Mouse (Mus musculus) forebrain, embryonic 11.5 days (tissue): ENCODE measurements at regions not wholly inside any gene's neighbourhood (a gene's known extent, or its start where the extent isn't known, plus 50 kb on each side); places are given as distances from the start of the nearest gene placed in this dataset.

Source experiments
- ATAC-seq: fragments of 200-750 bp; cut with Nextera tagmentation; replicated peaks from 2 replicates; pipeline ENCODE4 v1.8.0; 2017; ENCODE audit warnings: moderate TSS enrichment; ENCODE audit not compliant: low FRiP score
- DNase-seq: peaks from one replicate; pipeline ENCODE4 v3.0.0-alpha.2; 2017; ENCODE audit warnings: low spot score
- H3K27ac ChIP-seq: fragments of 300-500 bp; sonication (generic); 2 replicates; pipeline ENCODE4 v1.5.1; 2014; ENCODE audit warnings: low read depth, low read length
- H3K27me3 ChIP-seq: fragments of 300-500 bp; sonication (generic); 2 replicates; pipeline ENCODE4 v1.6.1; 2014; ENCODE audit warnings: mild to moderate bottlenecking, low read length, mixed read lengths; ENCODE audit not compliant: control insufficient read depth, insufficient read depth
- H3K36me3 ChIP-seq: fragments of 300-500 bp; sonication (generic); 2 replicates; pipeline ENCODE4 v1.6.1; 2014; ENCODE audit warnings: mild to moderate bottlenecking, low read length, moderate library complexity, mixed read lengths; ENCODE audit not compliant: control insufficient read depth, insufficient read depth
- H3K4me1 ChIP-seq: fragments of 300-500 bp; sonication (generic); replicated peaks from 2 replicates; pipeline ENCODE4 v1.6.1; 2014; ENCODE audit warnings: low read length, mixed read lengths; ENCODE audit not compliant: control insufficient read depth, insufficient read depth
- H3K4me2 ChIP-seq: fragments of 300-500 bp; sonication (generic); 2 replicates; pipeline ENCODE4 v1.6.1; 2014; ENCODE audit warnings: low read depth, mild to moderate bottlenecking, low read length, moderate library complexity, mixed read lengths; ENCODE audit not compliant: severe bottlenecking
- H3K4me3 ChIP-seq: fragments of 300-500 bp; sonication (generic); 2 replicates; pipeline ENCODE4 v1.5.1; 2014; ENCODE audit warnings: low read depth, low read length
- H3K9ac ChIP-seq: fragments of 300-500 bp; sonication (generic); 2 replicates; pipeline ENCODE4 v1.6.1; 2014; ENCODE audit warnings: low read length
- H3K9me3 ChIP-seq: fragments of 300-500 bp; sonication (generic); 2 replicates; pipeline ENCODE4 v1.6.1; 2016; ENCODE audit warnings: low read length, mixed read lengths; ENCODE audit not compliant: control insufficient read depth
- WGBS: fragments of 180-500 bp; shearing (Covaris S2); extraction: QIAGEN DNeasy Blood & Tissue Kit; methylation state at CpG from one replicate; pipeline ENCODE4 v1.1.7; 2014; 5-methylcytosine and 5-hydroxymethylcytosine counted together

- H3K36me3 ChIP-seq = no peaks in the 10 kb centered on the region
- no peaks in the 10 kb centered on the region for H3K27me3 ChIP-seq
- H3K9ac ChIP-seq = no peak overlapping the region
- peak; percentile 69 for ATAC-seq
- no peak overlapping the region for H3K4me2 ChIP-seq
- H3K4me3 ChIP-seq = no peak overlapping the region
- peak overlapping the region; percentile 48; the same call in 1 of the 2 replicates for H3K27ac ChIP-seq
- H3K4me1 ChIP-seq = peaks cover 2% of the 10 kb centered on the region
- no peak for DNase-seq
- 26% methylated on average over 4 of the region's 4 CpGs for WGBS
- no peaks in the 10 kb centered on the region for H3K9me3 ChIP-seq
Measured at GRCm38 (mm10) chr7:73644362-73644904, 95.7 kb upstream of the Fam174b start.

GRCm38 (mm10) chr7:73643993-73644335 is 96.1 kb upstream of the Fam174b start:
- WGBS = 45% methylated on average over 10 of the region's 10 CpGs
- peak; percentile 40 for ATAC-seq
- Histone ChIP-seq H3K27ac (peak overlapping the region; percentile 43; the same call in 1 of the 2 replicates), H3K27me3 (no peaks in the 10 kb centered on the region), H3K36me3 (no peaks in the 10 kb centered on the region), H3K9ac (no peak overlapping the region), H3K4me3 (no peak overlapping the region), H3K9me3 (no peaks in the 10 kb centered on the region), H3K4me1 (peaks cover 2% of the 10 kb centered on the region), H3K4me2 (no peak overlapping the region)
- DNase-seq = no peak

GRCm38 (mm10) chr7:73643306-73643992 is 96.7 kb upstream of the Fam174b start:
- Histone ChIP-seq H3K36me3 (no peaks in the 10 kb centered on the region), H3K27me3 (no peaks in the 10 kb centered on the region), H3K27ac (peak overlapping the region; percentile 43; the same call in 1 of the 2 replicates), H3K4me2 (no peak overlapping the region), H3K4me3 (no peak overlapping the region), H3K9ac (no peak overlapping the region), H3K4me1 (peaks cover 2% of the 10 kb centered on the region), H3K9me3 (no peaks in the 10 kb centered on the region)
- 80% methylated on average over 19 of the region's 19 CpGs for WGBS
- DNase-seq (no peak), ATAC-seq (peak; percentile 40)

- H3K27me3 ChIP-seq = no peaks in the 10 kb centered on the region
- no peak overlapping the region for H3K27ac ChIP-seq
- WGBS = 58% methylated on average over 2 of the region's 2 CpGs
- ATAC-seq = no peak
- H3K4me3 ChIP-seq = no peak overlapping the region
- no peak overlapping the region for H3K4me2 ChIP-seq
- no peak overlapping the region for H3K9ac ChIP-seq
- no peak for DNase-seq
- H3K9me3 ChIP-seq = no peaks in the 10 kb centered on the region
- peaks cover 11% of the 10 kb centered on the region for H3K4me1 ChIP-seq
- H3K36me3 ChIP-seq = no peaks in the 10 kb centered on the region
Measured at GRCm38 (mm10) chr7:73640194-73640593, 98.6 kb upstream of the Chd2 start.

- peak; percentile 81 for DNase-seq
- Histone ChIP-seq H3K36me3 (no peaks in the 10 kb centered on the region), H3K4me2 (no peak overlapping the region), H3K4me1 (peaks cover 9% of the 10 kb centered on the region; the same call in 1 of the 2 replicates), H3K27me3 (no peaks in the 10 kb centered on the region), H3K27ac (peak overlapping the region; percentile 63; the same call in 1 of the 2 replicates), H3K4me3 (no peak overlapping the region), H3K9ac (no peak overlapping the region), H3K9me3 (no peaks in the 10 kb centered on the region)
- WGBS = 21% methylated on average over 4 of the region's 4 CpGs
- peak; percentile 97 for ATAC-seq
Measured at GRCm38 (mm10) chr7:73637810-73638125, 96.1 kb upstream of the Chd2 start.

GRCm38 (mm10) chr7:73637101-73637809 is 95.6 kb upstream of the Chd2 start:
- Histone ChIP-seq H3K4me1 (peaks cover 9% of the 10 kb centered on the region; the same call in 1 of the 2 replicates), H3K36me3 (no peaks in the 10 kb centered on the region), H3K4me3 (no peak overlapping the region), H3K27ac (peak overlapping the region; percentile 73), H3K27me3 (no peaks in the 10 kb centered on the region), H3K9me3 (no peaks in the 10 kb centered on the region; the same call in 1 of the 2 replicates), H3K4me2 (no peak overlapping the region), H3K9ac (no peak overlapping the region)
- ATAC-seq (peak; percentile 11; the same call in 1 of the 2 replicates), DNase-seq (no peak)
- 43% methylated on average over 5 of the region's 5 CpGs for WGBS

GRCm38 (mm10) chr7:73635422-73635821 is 93.8 kb upstream of the Chd2 start:
- no peak for ATAC-seq
- WGBS = 93% methylated on average over 9 of the region's 9 CpGs
- no peaks in the 10 kb centered on the region for H3K27me3 ChIP-seq
- H3K27ac ChIP-seq = no peak overlapping the region
- H3K36me3 ChIP-seq = no peaks in the 10 kb centered on the region
- peaks cover 9% of the 10 kb centered on the region; the same call in 1 of the 2 replicates for H3K4me1 ChIP-seq
- DNase-seq = no peak
- H3K4me2 ChIP-seq = no peak overlapping the region
- H3K9me3 ChIP-seq = no peaks in the 10 kb centered on the region; the same call in 1 of the 2 replicates
- no peak overlapping the region for H3K9ac ChIP-seq
- H3K4me3 ChIP-seq = no peak overlapping the region

- Histone ChIP-seq H3K4me2 (no peak overlapping the region), H3K9ac (0 out of 2 replicates have a peak overlapping the region, but pooled peaks have one; percentile 29), H3K36me3 (no peaks in the 10 kb centered on the region), H3K9me3 (no peaks in the 10 kb centered on the region; the same call in 1 of the 2 replicates), H3K27ac (peak overlapping the region; percentile 19; the same call in 1 of the 2 replicates), H3K27me3 (no peaks in the 10 kb centered on the region), H3K4me3 (no peak overlapping the region), H3K4me1 (no peaks in the 10 kb centered on the region)
- WGBS = 25% methylated on average over 7 of the region's 7 CpGs
- peak; percentile 64 for DNase-seq
- ATAC-seq = peak; percentile 55
Measured at GRCm38 (mm10) chr7:73630790-73631189, 89.2 kb upstream of the Chd2 start.
